Mouse (Mus musculus) adrenal gland, postnatal 36 days (tissue): ENCODE measurements at regions not wholly inside any gene's neighbourhood (a gene's known extent, or its start where the extent isn't known, plus 50 kb on each side); places are given as distances from the start of the nearest gene placed in this dataset.
"Not testable (repeated sequence)": the region's sequence is repeated elsewhere in the genome, so short reads cannot be mapped to it uniquely, and the experiment has no call there.

Source experiments
- DNase-seq, 2 experiments: peaks; one replicate each; pipeline ENCODE4 v3.0.0; 2021; ENCODE audit warnings: mixed read lengths in 1 of 2

DNA sequence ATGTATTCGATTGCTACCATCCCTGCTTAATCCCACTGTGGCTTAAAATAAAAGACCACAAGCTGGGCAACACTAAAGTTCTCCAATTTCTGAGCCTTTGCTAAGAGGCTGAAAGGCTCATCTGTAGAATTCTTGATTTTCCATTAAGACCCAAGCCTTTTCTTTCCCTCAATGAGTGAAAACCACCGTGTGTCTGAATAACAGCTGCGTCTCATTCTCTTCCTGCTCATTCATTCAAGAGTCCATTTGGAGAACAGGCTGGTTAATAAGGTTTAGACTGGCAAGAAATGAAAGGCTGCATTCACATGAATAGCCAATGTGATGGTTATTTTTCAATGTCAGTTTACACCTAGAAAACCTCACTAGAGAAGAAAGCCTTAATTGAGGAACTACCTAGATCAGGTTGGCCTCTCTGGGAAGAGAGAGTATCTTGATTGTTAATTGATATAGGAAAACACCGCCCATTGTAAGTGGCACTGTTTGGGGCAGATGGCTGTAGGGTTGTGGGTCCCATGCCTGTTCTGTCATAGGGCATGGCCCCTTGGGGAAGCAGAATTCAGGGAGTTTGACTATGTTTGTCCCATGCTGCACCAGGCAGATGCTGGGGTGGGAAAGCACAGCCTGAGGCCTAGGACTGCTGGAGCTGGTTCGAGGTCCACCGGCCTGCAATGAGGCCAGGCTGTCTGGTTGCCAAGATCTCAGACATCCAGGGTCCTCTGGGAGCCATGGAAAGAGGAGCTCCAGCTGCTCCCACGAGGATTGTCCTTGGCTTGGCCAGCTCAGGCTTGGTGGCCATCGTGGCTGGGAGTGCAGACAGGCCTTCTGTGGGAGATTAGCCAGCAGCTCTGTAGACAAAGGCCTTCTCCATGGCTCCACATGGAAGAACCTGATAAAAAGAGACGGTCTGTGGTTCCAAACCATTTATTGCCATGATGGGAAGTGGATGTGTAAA, 161.3 kb upstream of the Castor2 start:
- no peak for DNase-seq

DNA sequence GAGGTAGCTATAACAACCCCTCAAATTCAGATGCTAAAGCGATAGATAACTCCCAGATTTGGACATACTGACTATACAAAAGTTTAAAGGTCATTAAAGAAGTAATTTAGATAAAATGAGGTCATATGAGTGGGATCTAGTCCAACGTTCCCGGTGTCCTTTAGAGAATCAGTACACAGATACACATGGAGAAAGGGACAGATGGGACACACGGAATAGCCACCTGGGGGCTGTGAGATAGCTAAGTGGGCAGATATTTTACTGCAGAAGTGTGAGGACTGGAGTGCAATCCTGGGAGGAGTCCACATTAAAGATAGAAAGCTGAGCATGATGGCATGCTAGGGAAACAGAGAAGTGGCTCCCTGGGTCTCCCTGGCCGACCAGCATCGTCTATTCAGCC, 164.1 kb upstream of the Castor2 start:
- no peak for DNase-seq

DNA sequence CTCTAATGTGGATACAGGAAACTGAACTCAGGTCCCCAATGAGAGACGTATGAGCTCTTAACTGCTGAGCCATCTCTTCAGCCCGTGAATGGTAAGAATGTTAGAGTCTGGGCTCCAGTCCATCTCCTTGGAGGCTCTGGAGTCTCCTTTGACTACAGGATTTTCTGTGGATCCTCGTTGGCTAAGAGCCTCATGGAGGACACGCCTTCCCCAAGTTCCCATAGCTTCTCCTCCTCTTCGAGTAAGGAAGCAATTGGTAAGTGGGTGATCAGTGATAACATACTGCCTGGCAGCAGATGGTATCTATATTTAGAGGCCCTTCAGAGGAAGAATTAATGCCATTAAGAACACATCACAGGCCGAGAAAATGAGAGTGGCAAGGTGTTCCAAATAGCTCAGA, 164.5 kb upstream of the Castor2 start:
- DNase-seq, result no peak

DNA sequence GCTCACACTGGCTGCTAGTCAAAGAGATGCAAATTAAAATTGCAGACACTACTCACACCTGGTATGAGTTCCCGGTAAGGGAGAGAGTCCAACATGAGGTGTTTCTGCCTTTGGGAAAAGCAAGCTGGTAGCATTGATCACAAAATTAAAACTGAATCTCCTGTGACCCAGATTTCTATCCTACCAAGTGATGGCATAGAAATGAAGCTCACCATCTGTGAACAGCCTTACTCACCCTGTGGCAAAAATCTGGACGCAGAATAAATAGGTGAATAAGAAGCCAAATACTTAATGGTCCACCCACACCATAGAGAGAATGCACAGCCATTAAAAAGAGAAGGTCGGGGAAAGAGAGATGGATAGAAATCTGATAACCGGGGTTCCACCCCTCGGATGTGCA, 169.4 kb upstream of the Castor2 start:
- DNase-seq, result no peak

DNA sequence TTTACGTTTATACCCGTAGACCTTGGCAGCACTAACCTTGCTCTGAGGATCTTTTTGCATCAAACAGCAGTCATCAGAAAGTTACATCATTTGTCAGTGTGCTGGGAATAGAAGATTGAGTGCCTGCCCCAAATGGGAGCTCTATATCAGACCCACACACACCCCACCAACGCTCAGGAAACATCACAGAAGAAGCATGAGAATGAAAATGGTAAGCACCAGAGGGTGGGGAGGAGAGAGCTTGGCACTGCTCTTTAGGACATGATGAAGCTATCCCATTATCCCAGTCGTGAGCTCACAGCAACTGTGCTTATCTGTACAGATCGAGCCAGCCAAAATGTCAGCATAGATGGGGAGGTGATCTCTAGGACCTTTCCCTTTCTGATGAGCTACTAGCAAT, 172.5 kb upstream of the Castor2 start:
- DNase-seq, result no peak

DNA sequence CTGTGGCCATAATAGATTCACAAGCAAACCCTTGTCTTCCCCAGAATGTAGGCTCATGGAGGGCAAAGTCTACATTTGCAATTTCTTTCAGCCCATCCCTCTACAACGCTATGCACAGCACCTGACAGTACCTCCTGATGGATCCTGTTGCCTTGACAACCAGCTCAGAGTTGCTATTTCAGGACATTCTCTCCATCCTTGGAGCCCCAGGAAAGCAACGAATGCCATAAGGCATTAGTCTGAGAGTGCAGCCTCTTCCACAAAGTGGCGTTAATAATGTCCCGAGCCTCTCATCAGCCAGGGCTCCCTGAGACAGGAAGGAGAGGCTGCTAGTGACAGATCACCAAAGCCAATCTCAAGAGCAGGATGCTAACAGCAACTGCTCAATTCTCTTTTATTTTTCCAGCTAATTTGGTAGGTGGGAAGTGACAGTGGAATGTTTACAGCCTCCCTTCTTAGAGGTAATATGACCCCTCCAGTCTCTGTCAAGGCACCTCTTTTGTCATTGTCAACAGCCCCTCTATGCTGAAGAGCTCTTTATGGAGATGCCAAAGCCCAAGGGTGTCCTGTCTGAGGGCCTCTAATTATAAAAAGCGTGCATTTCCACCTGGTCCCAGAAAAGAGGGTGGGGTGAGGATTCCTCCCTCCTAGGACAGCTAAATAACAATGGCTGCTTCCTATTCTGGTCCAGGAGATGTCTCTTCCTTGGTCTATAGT, 174.2 kb upstream of the Castor2 start:
- no peak for DNase-seq

DNA sequence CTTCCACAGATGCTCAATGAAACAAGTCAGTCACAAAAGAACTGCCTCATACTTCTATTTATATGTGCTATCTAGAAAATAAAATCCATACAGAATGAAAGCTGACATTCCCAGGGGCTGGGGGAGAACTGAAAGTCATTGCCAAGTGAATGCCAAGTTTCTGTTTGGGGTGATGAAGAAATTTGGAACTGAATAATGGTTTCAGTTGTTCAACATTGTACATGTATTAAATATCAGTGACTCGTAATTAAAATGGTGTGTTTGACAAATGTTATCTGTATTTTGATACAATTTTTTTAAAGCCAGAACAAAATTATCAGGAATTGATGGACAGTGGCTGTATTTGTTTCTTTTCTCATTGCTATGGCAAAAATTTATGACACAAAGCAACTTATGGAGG, 177.3 kb upstream of the Castor2 start:
- no peak for DNase-seq

DNA sequence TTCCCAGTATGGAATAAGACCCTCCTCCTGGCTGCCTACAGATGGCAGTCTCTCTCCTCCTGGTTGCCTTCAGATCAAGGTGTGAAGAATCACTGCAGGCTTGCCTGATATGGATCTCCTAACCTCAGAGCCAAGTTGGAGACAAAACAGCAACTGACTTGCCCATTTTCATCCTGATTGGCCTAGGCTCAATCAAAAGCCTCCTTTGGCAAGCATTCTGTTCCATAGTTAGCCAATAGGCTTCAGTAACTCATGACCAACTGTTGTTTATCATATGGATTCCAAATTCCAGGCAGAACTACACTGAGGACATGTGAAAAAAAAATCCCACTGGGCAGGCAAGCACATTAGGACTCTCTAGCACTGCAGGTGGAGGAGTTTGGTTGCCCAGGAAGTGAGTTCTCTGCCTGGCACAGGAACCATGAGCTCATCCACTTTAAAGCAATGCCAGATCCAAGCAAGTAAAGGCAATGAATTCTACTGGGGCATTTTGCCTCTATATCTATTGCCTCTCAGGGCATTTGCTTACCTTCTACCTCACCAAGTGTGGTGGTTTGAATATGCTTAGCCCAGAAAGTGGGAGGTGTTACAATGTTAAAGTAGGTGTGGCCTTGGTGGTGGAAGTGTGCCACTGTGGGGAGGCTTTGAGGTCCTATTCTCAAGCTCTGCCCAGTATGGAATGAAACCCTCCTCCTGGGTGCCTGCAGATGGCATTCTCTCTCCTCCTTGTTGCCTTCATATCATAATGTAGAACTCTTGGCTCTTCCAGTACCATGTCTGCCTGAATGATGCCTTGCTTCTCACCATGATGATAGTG, 183.6 kb upstream of the Castor2 start:
- no peak for DNase-seq

DNA sequence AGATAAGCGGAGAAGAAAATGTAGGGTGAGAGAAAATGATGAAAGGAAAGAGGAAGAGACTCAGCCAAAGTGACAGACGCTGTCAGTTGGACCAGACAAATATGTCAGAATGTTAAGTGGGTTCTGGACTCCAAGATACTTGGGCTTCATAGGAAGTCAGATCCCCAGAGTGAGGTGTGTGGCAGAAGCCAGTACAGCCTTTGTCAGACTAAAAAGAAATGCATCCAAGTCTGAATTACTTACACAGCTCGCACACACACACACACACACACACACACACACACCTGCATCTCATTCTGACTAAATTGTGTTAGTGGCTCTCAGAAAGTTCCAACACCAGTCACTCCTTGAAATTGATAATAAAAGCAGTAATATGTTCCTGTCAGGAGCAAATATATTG, 192.1 kb upstream of the Castor2 start:
- no peak for DNase-seq

DNA sequence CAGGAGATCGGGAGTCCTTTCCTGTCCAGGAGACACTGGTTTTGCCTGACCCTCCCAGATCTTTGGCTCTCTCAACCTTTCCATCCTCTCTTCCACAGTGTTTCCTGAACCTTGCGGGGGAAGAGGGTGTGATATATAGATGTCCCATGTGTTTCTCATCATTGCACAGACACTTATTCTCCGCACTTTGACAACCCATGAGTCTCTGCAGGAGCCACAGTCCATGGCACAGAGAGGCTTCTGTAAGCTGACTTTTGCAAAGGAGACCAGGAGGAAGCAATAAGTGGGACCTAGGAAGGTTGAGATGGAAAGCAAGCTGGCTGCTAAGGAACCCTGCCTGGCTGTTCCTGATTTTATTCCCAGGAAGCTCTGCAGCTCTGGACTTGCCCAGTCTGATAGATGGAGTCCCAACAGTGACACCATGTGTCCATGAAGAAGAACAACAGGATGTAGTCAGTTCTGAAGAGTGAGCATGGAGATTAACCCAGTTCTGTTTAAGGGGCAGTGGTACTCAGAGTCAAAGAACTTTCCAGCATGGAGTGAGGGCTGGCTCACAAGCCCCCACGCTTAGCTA, 201.4 kb upstream of the Castor2 start:
- DNase-seq, result no peak

DNA sequence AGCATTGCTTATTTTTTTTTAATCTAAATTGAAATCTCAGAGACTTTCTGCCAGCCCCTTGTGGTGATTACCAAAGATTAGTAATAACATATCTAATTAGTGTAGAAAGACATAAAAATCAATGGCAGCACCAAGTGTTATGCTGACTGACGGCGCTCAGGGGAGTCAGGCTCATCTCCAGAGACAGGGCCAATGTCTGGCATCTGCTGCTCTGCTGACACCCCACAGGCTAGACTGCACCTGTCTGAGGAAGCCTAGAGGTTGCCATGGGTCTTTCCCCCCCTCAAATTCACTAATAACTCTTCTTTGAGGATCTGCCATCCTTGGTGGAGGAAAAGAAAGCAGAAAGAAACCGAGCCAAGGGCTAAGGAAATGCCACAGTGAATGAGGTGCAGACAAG, 208.8 kb upstream of the Castor2 start:
- no peak for DNase-seq

DNA sequence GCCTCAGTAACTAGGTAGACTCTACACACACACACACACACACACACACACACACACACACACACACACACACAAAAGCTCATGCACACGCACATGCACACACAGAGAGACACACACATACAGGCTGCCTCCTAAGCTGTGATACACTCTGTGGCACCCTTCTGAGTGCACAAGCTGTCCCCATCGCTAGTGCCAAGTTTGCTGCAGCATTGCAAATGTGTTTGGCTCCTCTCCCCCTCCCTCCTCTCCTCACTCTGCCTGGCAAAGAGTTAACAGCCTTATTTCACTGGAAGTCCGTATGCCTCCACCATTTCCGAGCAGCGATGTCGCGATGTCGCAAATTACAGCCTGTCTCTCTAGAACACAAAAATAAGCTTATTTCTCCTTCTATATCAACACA, 209.7 kb upstream of the Castor2 start:
- no peak for DNase-seq

DNA sequence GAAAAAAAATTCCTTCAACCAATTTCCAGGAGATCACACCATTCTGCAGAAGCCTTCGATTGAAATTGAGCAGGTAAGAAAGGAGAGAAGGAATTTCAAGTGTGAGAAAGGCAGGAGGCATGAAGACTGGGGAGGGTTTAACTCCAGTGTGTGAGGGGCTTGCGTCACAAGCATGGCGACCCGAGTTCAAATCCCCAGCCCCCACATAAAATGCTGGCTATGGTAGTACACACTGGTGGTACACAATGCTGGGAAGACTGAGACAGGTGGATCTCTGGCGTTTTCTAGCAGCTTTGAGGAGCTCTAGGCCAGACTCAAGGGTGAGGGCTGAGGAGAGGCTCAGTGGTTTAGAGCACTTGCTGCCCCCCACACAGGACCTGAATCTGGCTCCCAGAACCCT, 214.0 kb upstream of the Castor2 start:
- no peak for DNase-seq

DNA sequence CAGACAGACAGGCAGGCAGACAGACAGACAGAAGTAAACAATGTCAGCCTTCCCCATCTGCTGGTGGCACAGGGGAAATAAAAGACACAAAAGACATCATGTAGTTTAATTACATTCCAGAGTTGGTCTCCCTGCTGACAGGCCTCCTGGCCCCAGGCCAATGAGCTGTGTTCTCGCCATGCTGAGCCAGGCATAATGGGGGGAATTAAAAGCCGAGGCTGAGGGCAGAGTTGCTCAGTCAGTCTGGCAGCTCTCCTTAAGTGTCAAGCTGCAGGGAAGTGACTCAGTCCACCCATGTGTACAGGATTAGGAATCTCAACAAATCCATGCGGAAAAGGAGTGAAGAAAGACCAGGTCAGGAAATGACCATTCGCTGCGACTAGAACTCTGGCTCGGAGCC, 214.5 kb upstream of the Castor2 start:
- DNase-seq, result peak; percentile 19 to 46

DNA sequence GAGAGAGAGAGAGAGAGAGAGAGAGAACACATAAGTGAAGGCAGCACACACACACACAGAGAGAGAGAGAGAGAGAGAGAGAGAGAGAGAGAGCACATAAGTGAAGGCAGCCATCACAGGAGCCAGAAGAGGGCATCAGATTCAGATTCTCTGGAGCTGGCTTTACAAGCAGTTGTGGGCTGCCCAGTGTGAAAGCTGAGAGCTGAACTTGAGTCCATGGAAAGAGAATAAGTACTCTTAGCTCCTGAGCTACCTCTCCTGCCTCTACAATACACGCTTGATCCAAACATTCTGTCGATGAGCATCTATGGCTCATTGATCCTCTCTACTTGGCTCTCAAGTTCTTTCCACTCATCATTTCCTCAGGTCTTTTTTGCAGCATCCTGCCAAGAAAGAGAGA, 214.9 kb upstream of the Castor2 start:
- DNase-seq, result no peak

DNA sequence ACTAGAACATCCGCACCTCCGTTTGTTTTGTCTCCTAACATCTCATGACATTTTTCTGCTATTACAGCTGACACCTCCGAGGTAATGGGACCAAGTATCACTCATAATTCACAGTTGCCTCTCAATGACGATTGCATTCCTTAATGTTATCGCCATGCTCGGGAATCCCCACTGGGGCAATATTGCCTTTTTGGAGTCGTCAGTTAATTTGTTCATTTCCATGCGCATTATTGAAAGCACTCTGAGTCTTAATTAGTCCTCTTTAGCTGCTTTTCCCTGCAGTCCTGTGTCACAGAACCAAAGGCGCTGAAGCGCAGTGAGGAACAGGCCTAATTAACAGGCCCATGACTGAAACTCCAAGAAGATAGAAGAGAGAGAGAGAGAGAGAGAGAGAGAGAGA, 255.0 kb upstream of the Castor2 start:
- DNase-seq, result no peak

DNA sequence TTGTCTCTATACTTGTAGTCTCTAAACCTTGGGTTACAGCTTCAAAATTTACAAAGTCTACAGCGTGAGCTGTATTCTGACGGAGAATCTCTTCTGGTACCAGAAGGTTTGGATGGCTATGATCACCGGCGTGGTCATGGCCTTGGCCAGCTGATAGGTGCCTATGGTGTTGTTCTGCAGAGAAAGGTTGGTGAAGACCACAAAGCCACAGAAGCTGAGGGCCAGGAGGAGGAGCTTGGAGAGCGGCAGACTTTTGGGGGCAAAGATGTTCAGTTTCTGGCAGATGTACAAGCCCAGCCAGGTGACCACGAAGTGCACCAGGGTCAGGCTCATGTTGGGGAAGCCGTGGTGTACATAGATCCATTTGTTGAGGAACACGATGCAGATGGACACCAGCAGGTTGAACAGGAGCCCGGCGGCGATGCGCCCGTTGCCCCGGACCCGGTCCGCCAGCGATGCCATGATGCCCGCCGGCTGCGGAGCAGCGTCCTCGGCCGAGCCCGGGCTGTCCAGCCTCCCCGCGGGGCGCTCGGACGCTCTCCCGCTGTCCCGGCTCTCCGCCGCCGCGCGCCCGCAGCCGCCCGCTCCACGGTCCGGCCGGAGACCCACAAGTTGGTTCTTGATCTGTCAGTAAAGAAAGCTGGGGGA, 257.3 kb upstream of the Castor2 start:
- DNase-seq, result not testable (repeated sequence)

DNA sequence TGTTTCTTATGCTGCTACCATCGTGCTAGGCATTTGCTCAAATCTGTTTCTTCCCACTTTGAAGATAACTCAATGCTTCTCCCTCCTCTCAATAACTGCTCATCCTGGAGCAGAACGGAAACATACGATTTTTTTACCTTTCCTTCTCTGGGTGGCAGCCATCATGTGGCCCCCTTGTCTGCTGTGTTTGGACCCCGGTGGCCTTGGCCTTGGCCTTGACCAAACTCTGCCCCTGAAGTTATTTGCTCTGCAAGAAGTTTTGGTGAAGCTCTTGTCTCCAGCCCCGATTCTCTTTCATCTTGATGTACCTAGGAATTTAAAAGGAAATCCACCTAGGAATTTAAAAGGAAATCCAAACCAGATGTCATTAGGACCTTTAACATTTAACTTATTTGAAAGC, 261.2 kb upstream of the Castor2 start:
- no peak for DNase-seq

DNA sequence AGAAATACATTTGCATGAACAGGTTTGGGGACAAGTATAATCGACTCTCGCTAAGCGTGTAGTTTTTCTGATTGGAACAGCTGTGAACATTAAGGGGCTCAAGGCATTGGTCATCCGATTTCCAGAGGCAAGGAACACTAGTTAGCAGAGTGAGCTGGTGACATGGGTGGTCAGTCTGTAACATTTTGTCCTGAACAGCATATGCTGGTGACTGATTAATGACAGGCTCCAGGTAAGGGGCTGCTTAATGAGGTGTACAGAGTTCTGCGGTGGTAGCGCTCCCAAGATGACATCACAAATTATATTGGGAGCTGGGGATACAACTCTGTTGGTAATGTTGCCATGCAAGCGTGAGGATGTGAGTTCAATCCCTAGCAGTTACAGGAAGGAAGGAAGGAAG, 266.3 kb upstream of the Castor2 start:
- no peak for DNase-seq

DNA sequence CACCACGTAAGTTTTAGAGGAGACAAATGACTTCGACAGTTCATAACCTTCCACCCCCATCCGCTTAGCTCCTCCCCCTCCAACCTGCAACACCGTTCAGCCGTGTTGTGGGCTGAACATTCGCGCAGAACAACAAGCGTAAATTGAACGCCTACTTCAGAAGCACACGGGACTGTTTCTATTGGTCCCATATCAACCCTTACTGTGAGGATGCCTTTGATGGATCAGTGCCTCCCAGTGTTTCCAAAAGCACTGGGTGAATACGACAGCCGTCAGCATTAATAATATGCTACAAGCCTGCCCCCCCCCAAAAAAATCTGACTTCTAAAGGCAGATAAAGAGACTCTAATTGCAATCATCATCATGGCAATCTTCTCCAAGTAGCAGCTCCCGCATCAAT, 271.3 kb upstream of the Castor2 start:
- DNase-seq, result no peak

DNA sequence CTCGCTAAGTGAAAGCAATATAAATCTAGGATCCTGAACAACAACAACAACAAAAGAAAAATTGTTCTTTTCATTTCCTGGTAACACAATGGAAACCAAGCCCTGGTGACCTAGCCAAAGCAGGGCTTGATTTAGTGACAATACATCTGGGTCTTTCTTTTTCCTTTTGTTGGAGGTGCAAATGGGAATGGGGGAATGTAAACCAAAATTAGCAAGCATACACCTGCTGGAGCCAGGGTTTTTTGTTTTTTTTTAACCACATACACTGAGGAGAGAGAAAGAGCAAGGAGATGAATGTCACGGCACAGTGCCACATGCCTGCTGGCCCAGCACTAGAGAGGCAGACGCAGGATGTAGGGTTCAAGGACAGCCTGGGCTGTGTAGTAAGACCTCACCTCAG, 275.6 kb upstream of the Castor2 start:
- no peak for DNase-seq

DNA sequence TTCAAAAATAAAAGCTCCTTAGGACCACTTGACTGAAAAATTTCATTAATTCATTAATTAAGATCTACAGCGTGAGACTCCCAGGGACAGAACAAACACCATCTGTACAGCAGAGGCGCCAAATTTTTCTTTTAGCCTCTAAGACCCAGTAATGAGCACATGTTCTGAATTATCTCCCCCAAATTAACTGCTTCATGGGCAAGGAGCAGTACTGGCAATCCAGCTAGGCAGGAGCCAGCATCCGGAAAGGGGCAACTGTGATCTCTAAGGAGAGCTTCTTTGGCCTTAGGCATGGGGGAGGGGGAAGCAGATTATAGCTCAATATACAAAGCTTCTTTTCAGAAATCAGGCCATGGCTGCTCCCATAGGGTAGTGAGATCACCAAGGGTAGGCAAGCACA, 278.2 kb upstream of the Castor2 start:
- DNase-seq, result no peak
